Comparison of ENCODE assay signal across 11 mouse cellular contexts in the genomic region with DNA sequence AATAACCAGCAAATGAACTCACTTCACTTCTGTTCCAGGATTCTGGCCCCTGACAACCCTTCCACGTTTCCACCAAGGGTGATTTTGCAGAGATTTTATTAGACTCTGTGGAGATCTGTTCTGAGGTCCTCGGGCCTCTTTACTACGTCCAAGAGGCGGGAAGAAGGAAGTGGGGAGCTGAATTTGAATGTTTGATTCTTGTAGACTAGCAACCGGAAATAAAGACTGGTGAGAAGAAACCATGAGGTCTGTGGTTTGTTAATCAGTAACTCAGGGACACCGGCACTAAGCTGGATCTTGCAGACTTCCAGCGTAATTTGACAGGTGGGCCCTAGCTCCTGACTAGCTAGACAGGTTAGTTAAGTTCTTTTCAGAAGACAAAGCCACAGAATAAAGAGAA. TPM values are rescaled to one million over a fixed set of nuclear protein-coding genes. Genes with fewer than 3 reads are reported as not detected.
DNase-seq lines count a peak whose midpoint lies in the region; ATAC-seq lines count a peak whose summit lies in the region.
"Had no signal": no experiment of that assay in that cellular context is flagged by ENCODE, and none has a peak within 500 bp of the region (broad histone marks: within the 10 kb centered on the region; RNA-seq: fewer than 3 reads in every experiment).

No protein-coding gene starts in this region.

- no peaks in the 10 kb centered on the region for H3K9me3 ChIP-seq in intestine, embryonic 14.5 days (ENCODE audit: control insufficient read depth, low read length)
- H3K9me3 ChIP-seq: G1E; hindbrain, embryonic 15.5 days had no signal

- H3K27me3 ChIP-seq in intestine, embryonic 14.5 days (replicated peaks; ENCODE audit: control insufficient read depth, insufficient read depth, low read length) = no peaks in the 10 kb centered on the region
- H3K27me3 ChIP-seq: hindbrain, embryonic 15.5 days had no signal

- peak overlapping the region; percentile 29 for H3K4me2 ChIP-seq in intestine, embryonic 14.5 days (ENCODE audit: low read length)
- H3K4me2 ChIP-seq: hindbrain, embryonic 15.5 days; liver, embryonic 11.5 days had no signal

- peak; percentile 7 for DNase-seq in thymus, postnatal 0 days (ENCODE audit: low spot score)
- DNase-seq in thymus, postnatal 10 days (ENCODE audit: low spot score in 2 of 2) = no peak
- DNase-seq in intestine, embryonic 14.5 days (ENCODE audit: low spot score) = peak; percentile 75
- DNase-seq in kidney, postnatal 36 days = peak; percentile 51 to 68
- DNase-seq in gastrocnemius, postnatal 10 days = no peak
- DNase-seq in heart, postnatal 10 days = no peak
- DNase-seq: adrenal gland, postnatal 14 days had no signal

- no peaks in the 10 kb centered on the region; the same call in 1 of the 2 replicates for H3K4me1 ChIP-seq in intestine, embryonic 14.5 days (replicated peaks; ENCODE audit: control insufficient read depth, insufficient read depth, low read length)

- H3K36me3 ChIP-seq in intestine, embryonic 14.5 days (ENCODE audit: control insufficient read depth, insufficient read depth, low read length) = no peaks in the 10 kb centered on the region
- H3K36me3 ChIP-seq: G1E; hindbrain, embryonic 15.5 days had no signal

- intact Hi-C loops in heart, postnatal 10 days (cut with DNase I) = no loop called here

- ATAC-seq in intestine, embryonic 14.5 days (replicated peaks; ENCODE audit: low FRiP score, low TSS enrichment, low read depth) = peak; percentile 92
- ATAC-seq in megakaryocyte, adult 5-6 weeks (ENCODE audit: poor library complexity, severe bottlenecking) = no peak

- H3K4me3 ChIP-seq in intestine, embryonic 14.5 days (ENCODE audit: low read depth, low read length) = peak overlapping the region; percentile 21; the same call in 1 of the 2 replicates
- H3K4me3 ChIP-seq: hindbrain, embryonic 15.5 days had no signal

- peak overlapping the region; percentile 74 for H3K27ac ChIP-seq in intestine, embryonic 14.5 days (ENCODE audit: low read depth)
- H3K27ac ChIP-seq: hindbrain, embryonic 15.5 days had no signal

- 37% methylated on average over 7 of the region's 7 CpGs for WGBS in intestine, embryonic 14.5 days

- H3K9ac ChIP-seq in intestine, embryonic 14.5 days (ENCODE audit: low read length) = no peak overlapping the region
- H3K9ac ChIP-seq: hindbrain, embryonic 15.5 days had no signal

RNA-seq across cellular contexts. Expression of gene Plch1, which starts 5.6 kb away (rescaled TPM):
- polyA plus RNA-seq in thymus, postnatal 0 days (2015; fragmentation: Nextera tagmentation; extraction: Ambion mirVana) = 0.15 and 0.26 TPM in 2 replicates
- polyA plus RNA-seq in intestine, embryonic 14.5 days (2014; fragmentation: Nextera tagmentation; extraction: Ambion mirVana) = 10.4 and 10.5 TPM in 2 replicates
- not detected in 2 replicates for total RNA-seq in megakaryocyte, adult 5-6 weeks (2015)
- not detected in 2 replicates for total RNA-seq in megakaryocyte, adult 5-6 weeks (2017)
- under 1 TPM; 0.20 to 0.31 TPM for total RNA-seq in gastrocnemius, postnatal 10 days (2021)
- total RNA-seq in heart, postnatal 10 days (2021) = under 1 TPM in 1 of 2 experiments, not detected in 1; 0.55 TPM
- polyA plus RNA-seq: G1E had no signal

RNA-seq across cellular contexts. Expression of gene E130311K13Rik, which starts 35.6 kb away (rescaled TPM):
- polyA plus RNA-seq in thymus, postnatal 0 days (2015; fragmentation: Nextera tagmentation; extraction: Ambion mirVana) = 4.8 TPM in 2 replicates
- polyA plus RNA-seq in intestine, embryonic 14.5 days (2014; fragmentation: Nextera tagmentation; extraction: Ambion mirVana) = 5.1 and 5.3 TPM in 2 replicates
- 1.1 and 2.1 TPM in 2 replicates for total RNA-seq in megakaryocyte, adult 5-6 weeks (2015)
- 2.0 and 3.0 TPM in 2 replicates for total RNA-seq in megakaryocyte, adult 5-6 weeks (2017)
- total RNA-seq in gastrocnemius, postnatal 10 days (2021) = 1 to 10 TPM; 4.4 to 5.6 TPM
- total RNA-seq in heart, postnatal 10 days (2021) = 1 to 10 TPM; 6.3 to 6.7 TPM

Comparison
In these comparisons a context has a peak if more than half of its experiments do, and no peak if none do; other contexts are left out.
1. DNase-seq: peak in thymus, postnatal 0 days (single experiment), intestine, embryonic 14.5 days (single experiment) and kidney, postnatal 36 days (2 of 2); none in thymus, postnatal 10 days (0 of 2), gastrocnemius, postnatal 10 days (single experiment) and heart, postnatal 10 days (0 of 2).